Mouse (Mus musculus): ENCODE data around the gene Capn11. TPM values are rescaled to one million over a fixed set of nuclear protein-coding genes. Genes with fewer than 3 reads are reported as not detected.
"Not testable (repeated sequence)": the region's sequence is repeated elsewhere in the genome, so short reads cannot be mapped to it uniquely, and the experiment has no call there.

Capn11 gene
- total and polyA plus RNA-seq, 2 experiments from 2014 or later = 1.3 to 1.5 TPM

DNA sequence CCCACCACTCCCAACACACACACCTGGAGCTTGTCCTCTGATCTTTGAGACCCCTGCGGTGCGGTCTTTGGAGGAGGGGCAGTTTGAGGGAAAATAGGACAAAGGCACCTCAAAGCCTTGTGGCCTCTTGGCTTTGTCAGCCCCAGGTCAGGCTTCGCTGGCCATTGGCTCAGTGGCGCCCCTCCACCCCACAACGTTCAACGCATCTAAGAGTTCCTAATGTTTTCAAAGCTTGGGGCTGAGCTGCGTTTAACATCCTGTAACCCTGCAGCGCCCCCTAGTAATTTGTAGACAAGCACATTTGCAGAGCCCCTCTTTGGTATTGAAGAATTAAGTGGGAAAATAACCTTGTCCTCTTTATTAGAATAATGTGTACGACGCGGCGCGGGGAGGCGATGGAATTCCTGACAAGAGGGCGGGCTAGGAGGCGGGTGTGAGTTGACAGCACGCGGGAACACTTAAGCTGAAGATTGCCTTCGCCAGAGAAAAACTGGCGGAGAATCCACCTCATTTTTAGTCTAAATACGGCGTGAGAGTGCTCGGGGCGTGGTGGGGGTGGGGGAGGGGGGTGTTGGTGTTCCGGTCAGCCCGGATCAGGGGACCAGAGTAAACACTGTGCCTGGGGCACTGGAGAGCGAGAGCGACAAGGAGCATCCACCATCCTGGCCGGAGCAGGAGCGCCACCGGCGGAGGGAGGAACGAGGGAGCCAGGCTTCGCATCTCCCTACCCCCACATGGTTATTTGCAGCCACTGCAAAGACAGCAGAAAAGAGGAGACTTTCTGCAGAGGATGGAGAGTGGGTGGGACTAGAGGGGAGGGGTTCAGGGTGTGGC is 29.0 kb downstream of the Capn11 start:
- Histone ChIP-seq H3K27me3 (ENCODE audit: insufficient read depth, low read length) (peaks cover 6% of the 10 kb centered on the region; the same call in 1 of the 2 replicates), H3K9ac (peak overlapping the region; percentile 58), H3K36me3 (ENCODE audit: insufficient read depth) (no peaks in the 10 kb centered on the region), H3K4me1 (ENCODE audit: insufficient read depth) (peaks cover 14% of the 10 kb centered on the region; the same call in 1 of the 2 replicates), H3K4me2 (ENCODE audit: low read depth) (peak overlapping the region; percentile 74), H3K27ac (ENCODE audit: low read depth, low read length) (peak overlapping the region; percentile 81), H3K9me3 (ENCODE audit: low read length) (no peaks in the 10 kb centered on the region), H3K4me3 (ENCODE audit: low read depth, low read length) (peak overlapping the region; percentile 48)
- ATAC-seq (peak; percentile 88), DNase-seq (peak; percentile 84)
- WGBS = 2% methylated on average over 34 of the region's 34 CpGs
- TF ChIP-seq CTCF (IDR thresholded peaks at IDR 0.05; ENCODE audit: low read depth) = peak; percentile 77

DNA sequence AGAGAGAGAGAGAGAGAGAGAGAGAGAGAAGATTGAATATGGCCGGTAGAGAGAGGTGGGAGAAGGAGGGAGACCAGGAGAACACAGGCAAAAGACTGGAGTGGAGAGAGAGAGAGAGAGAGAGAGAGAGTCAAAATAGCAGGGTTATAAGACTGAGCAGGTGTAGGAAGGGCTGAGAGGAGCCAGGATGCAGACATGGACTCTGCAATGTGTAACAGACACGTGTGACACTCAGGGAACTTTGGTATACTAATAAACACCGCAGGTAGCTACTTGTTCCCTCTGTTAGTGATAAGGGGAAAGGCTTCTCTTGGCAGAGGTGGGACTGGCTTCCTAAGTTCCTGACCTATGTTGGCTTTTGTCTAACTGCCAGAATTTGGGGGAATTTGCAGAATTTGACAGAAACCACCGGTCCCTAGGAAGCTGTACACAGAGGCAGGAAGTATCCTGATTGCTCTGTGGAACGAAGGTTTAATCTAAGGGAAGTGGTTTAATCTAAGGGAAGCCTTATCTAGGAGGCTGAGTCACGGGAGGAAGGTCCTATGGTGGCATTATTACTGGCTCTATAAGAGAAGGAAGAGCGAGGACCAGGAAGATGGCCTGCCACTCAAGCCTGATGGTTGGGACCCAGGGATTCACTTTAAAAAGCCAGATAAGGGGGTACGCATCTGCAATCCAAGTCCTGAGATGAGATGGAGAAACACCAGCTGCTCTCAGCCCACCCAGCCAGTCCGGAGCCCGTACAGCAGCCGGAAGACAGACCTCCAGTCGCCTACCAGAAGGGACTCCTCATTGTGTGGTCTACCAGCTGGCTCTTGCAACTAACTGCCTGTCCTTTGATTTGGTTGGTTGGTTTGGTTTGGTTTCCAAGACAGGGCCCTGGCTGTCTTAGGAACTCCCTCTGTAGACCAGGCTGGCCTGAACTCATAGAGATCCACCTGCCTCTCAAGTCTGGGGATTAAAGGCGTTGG is 30.0 kb downstream of the Capn11 start:
- 0 out of 2 replicates have a peak, but pooled peaks have one; percentile 12 for ATAC-seq
- Histone ChIP-seq H3K27ac (ENCODE audit: low read depth, low read length) (peak overlapping the region; percentile 81; the same call in 1 of the 2 replicates), H3K4me1 (ENCODE audit: insufficient read depth) (peaks cover 14% of the 10 kb centered on the region; the same call in 1 of the 2 replicates)

DNA sequence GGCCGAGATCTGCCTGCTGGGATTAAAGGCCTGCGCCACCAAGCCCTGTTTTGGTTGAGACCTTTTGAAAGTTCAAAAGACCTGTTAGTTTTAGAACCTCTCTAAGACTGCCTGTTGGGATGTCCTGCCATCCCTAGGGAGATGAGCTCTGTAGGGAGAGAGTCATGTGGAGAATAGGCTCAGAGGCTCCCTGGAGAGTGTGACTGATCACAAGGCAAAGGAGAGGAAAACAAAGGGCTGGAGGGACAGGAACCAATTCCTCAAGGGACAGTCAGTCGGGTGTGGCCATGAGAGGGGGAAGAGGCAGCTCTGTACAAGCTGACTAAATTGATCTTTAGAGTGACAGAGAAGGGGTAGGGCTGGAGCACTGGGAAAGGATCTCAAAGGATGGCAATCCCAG is 31.0 kb downstream of the Capn11 start:
- H3K27me3 ChIP-seq (ENCODE audit: insufficient read depth, low read length) = peaks cover 6% of the 10 kb centered on the region; the same call in 1 of the 2 replicates
- no peak for ATAC-seq
- no peak for TF ChIP-seq CTCF (IDR thresholded peaks at IDR 0.05; ENCODE audit: low read depth)

More for the DNA sequence above, 30.0 kb downstream of the Capn11 start:
- peak; percentile 31 for DNase-seq
- no peak for TF ChIP-seq CTCF (IDR thresholded peaks at IDR 0.05; ENCODE audit: low read depth)
- H3K9me3 ChIP-seq (ENCODE audit: low read length) = no peaks in the 10 kb centered on the region
- H3K9ac ChIP-seq = peak overlapping the region; percentile 58; the same call in 1 of the 2 replicates
- H3K36me3 ChIP-seq (ENCODE audit: insufficient read depth) = no peaks in the 10 kb centered on the region
- peak overlapping the region; percentile 48; the same call in 1 of the 2 replicates for H3K4me3 ChIP-seq (ENCODE audit: low read depth, low read length)
- peak overlapping the region; percentile 74 for H3K4me2 ChIP-seq (ENCODE audit: low read depth)
- H3K27me3 ChIP-seq (ENCODE audit: insufficient read depth, low read length) = peaks cover 6% of the 10 kb centered on the region; the same call in 1 of the 2 replicates
- 68% methylated on average over 13 of the region's 13 CpGs for WGBS

DNA sequence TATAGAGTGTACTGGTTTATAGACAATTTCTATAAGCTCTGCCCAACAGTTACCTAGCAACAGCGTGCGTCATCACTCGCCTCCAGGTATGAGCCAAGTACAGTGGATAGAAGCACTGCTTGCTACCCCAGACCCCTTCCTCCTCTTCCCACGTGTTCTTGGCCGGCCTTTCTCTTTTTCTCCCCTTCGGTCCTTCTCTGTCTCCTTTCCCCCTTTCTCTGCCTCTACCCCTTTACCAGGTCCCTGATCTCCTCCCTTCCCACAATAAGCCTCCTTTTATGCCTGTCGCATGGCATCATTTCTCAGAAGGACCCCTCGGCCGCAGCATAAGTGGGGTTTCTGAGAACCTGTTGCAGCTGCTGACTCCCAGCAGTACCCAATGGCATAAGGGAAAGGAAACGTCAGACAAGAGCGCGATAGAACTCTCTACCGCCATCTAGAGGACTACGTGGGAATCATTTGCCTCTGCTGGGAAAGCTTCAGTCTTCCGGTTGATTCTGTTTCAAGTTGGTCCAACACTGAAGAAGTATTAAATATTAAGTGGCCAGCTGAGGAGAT is 32.5 kb downstream of the Capn11 start:
- peak; percentile 92 for DNase-seq
- ATAC-seq = peak; percentile 61
- H3K4me3 ChIP-seq (ENCODE audit: low read depth, low read length) = 0 out of 2 replicates have a peak overlapping the region, but pooled peaks have one; percentile 16
- peak; percentile 93 for TF ChIP-seq CTCF (IDR thresholded peaks at IDR 0.05; ENCODE audit: low read depth)
- H3K4me2 ChIP-seq (ENCODE audit: low read depth) = peak overlapping the region; percentile 45
- H3K27ac ChIP-seq (ENCODE audit: low read depth, low read length) = no peak overlapping the region
- peaks cover 6% of the 10 kb centered on the region; the same call in 1 of the 2 replicates for H3K27me3 ChIP-seq (ENCODE audit: insufficient read depth, low read length)
- no peaks in the 10 kb centered on the region for H3K36me3 ChIP-seq (ENCODE audit: insufficient read depth)
- WGBS = 18% methylated on average over 15 of the region's 15 CpGs
- peaks cover 14% of the 10 kb centered on the region; the same call in 1 of the 2 replicates for H3K4me1 ChIP-seq (ENCODE audit: insufficient read depth)
- H3K9me3 ChIP-seq (ENCODE audit: low read length) = no peaks in the 10 kb centered on the region
- no peak overlapping the region for H3K9ac ChIP-seq

More for the DNA sequence above, 31.0 kb downstream of the Capn11 start:
- Histone ChIP-seq H3K4me3 (ENCODE audit: low read depth, low read length) (no peak overlapping the region), H3K9me3 (ENCODE audit: low read length) (no peaks in the 10 kb centered on the region), H3K4me1 (ENCODE audit: insufficient read depth) (peaks cover 14% of the 10 kb centered on the region; the same call in 1 of the 2 replicates), H3K36me3 (ENCODE audit: insufficient read depth) (no peaks in the 10 kb centered on the region), H3K27ac (ENCODE audit: low read depth, low read length) (no peak overlapping the region), H3K9ac (no peak overlapping the region), H3K4me2 (ENCODE audit: low read depth) (no peak overlapping the region)
- DNase-seq = no peak
- WGBS = 29% methylated on average over 3 of the region's 3 CpGs

DNA sequence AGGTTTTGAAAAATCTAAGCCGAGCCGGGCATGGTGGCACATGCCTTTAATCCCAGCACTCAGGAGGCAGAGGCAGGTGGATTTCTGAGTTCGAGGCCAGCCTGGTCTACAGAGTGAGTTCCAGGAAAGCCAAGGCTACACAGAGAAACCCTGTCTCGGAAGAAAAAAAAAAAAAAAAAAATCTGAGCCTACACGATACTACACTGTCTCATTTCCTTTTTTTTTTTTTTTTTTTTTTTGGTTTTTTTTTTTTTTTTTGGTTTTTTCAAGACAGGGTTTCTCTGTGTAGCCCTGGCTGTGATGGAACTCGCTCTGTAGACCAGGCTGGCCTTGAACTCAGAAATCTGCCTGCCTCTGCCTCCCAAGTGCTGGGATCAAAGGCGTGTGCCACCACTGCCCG is 35.7 kb downstream of the Capn11 start:
- H3K27me3 ChIP-seq (ENCODE audit: insufficient read depth, low read length); H3K36me3 ChIP-seq (ENCODE audit: insufficient read depth); H3K9me3 ChIP-seq (ENCODE audit: low read length); H3K4me3 ChIP-seq (ENCODE audit: low read depth, low read length); DNase-seq; H3K4me2 ChIP-seq (ENCODE audit: low read depth); H3K9ac ChIP-seq; H3K4me1 ChIP-seq (ENCODE audit: insufficient read depth); ATAC-seq; H3K27ac ChIP-seq (ENCODE audit: low read depth, low read length): not testable (repeated sequence)
- WGBS = 92% methylated on average over 8 of the region's 8 CpGs

All from forebrain, postnatal 0 days (tissue).